Mouse (Mus musculus) embryonic stem cell, embryonic (primary cell): ENCODE measurements at regions not wholly inside any gene's neighbourhood (a gene's known extent, or its start where the extent isn't known, plus 50 kb on each side); places are given as distances from the start of the nearest gene placed in this dataset.

Experiments used
- CTCF ChIA-PET, 4 experiments: fragments of 300-600 bp in 2 of 4; fragments of 350-600 bp in 2 of 4; sonication (Branson Sonifier 250); formaldehyde crosslinking; loops; one replicate each; lab custom pipeline; 2022; ENCODE audit warnings: inconsistent platforms in 2 of 4; lab: Charles Lee
- POLR2A ChIA-PET, 4 experiments: fragments of 300-600 bp in 2 of 4; fragments of 350-600 bp in 2 of 4; sonication (Branson Sonifier 250); formaldehyde crosslinking; loops; one replicate each; lab custom pipeline; 2022; ENCODE audit warnings: antibody characterized with exemption in 4 of 4, inconsistent platforms in 1 of 4; lab: Charles Lee

GRCm38 (mm10) chr11:56195316-56195715 is 154.5 kb upstream of the Nmur2 start:
- CTCF ChIA-PET, result no interaction called here
- POLR2A ChIA-PET, result no interaction called here

DNA sequence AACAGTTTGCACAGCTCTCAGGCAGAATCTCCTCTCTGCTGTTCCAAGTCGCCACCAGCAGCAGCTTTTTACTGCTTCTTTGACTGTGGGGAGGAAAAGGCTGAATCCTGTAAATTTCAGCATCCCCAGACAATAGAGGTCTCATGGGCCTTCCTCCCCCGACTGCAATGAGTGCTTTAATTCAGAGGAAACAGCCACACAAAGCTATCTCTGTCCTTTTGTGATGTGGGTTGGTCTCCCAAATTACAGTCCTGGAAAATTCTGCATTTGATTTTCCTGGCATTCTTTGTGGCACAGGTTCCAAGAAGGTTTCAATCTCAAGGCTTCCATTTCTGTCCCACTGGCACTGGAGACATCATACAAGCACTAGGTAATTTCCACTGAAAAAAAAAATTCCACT is 152.6 kb upstream of the Nmur2 start:
- POLR2A ChIA-PET, result no interaction called here
- CTCF ChIA-PET, result no interaction called here

DNA sequence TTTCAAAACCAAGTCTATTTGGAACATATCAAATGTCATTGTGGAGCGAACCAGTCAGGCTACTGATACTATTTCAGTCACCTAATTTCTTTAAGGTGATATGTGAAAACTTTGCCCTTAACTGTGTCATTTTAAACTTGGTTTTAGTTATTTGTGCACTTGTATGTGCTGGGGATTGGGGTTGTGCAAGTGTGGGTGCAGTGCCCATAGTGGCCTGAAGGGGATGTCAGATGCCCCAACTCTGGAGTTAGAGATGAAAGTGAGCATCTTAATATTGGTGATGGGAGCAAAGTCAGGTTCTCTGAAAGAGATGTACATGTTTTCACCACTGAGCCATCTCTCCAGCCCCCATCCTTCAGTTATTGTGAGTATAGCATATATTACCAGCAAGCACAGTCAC is 133.1 kb upstream of the Nmur2 start:
- POLR2A ChIA-PET, result no interaction called here
- CTCF ChIA-PET, result interaction anchor here in 2 of 4 experiments (1.1 to 1.5 kb wide), 2 partner anchors 9 to 11 kb away, joined by 3 read pairs; no protein-coding TSS in a partner anchor

GRCm38 (mm10) chr11:56173246-56173645 is 132.4 kb upstream of the Nmur2 start:
- ChIA-PET CTCF (interaction anchor here in 3 of 4 experiments (0.6 to 0.7 kb wide), 3 partner anchors 42 to 126 kb away, joined by 3 to 8 read pairs (median 4); no protein-coding TSS in a partner anchor), POLR2A (no interaction called here)

- CTCF ChIA-PET, result interaction anchor here in 1 of 4 experiments (1.1 kb wide), 1 partner anchor 10 kb away, joined by 3 read pairs; no protein-coding TSS in a partner anchor
- POLR2A ChIA-PET, result no interaction called here
These were observed 128.8 kb upstream of the Nmur2 start for GRCm38 (mm10) chr11:56169576-56169975.

DNA sequence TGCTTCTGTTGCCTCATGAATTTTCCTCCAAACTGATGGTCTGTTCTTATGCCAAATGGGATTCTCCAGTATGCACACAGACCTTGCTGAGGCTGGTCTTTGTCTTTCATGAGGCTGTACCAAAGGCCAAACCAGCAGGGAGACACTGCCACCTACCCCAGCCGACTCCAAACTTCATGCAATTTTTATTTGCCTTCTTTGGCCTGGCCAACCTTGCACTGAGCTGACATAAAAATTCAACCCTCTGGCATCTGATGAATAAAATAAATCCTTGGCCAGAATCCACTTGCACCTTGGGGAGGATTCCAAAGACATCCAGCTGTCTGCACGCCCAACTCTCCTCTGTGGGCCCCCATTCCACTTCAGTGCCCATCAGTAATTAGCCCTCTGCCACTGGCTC is 126.0 kb upstream of the Nmur2 start:
- ChIA-PET POLR2A (no interaction called here), CTCF (no interaction called here)

- ChIA-PET CTCF (interaction anchor here in 2 of 4 experiments (0.6 to 1.0 kb wide), 3 partner anchors 8 to 488 kb away, joined by 3 read pairs; no protein-coding TSS in a partner anchor), POLR2A (no interaction called here)
These were observed 124.9 kb upstream of the Nmur2 start for GRCm38 (mm10) chr11:56165759-56166158.

DNA sequence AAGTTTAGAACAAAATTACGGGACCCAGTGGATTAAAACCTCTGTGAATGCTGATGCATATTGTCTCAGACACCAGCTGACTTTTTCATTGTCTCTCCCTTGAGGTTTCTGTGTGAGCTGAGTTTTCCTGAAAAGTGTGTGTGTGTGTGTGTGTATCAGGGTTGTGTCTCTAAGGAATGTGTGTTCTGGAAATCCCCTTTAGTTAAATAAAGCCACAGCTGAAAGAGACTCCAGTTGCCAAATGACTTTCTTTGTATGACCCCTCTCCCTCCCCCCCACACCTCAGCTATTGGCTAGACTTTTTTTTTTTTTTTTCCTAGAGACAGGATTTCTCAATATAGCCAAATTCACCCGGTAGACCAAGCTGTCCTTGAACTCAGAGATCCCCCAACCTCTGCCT is 119.5 kb upstream of the Nmur2 start:
- ChIA-PET CTCF (interaction anchor here (0.5 to 2.1 kb wide), 8 partner anchors 11 to 1308 kb away, joined by 3 to 8 read pairs (median 5); no protein-coding TSS in a partner anchor), POLR2A (no interaction called here)

- CTCF ChIA-PET, result interaction anchor here (0.5 to 2.1 kb wide), 16 partner anchors 9 to 1569 kb away, joined by 3 to 8 read pairs (median 4); no protein-coding TSS in a partner anchor
- POLR2A ChIA-PET, result interaction anchor here in 2 of 4 experiments (0.5 to 0.6 kb wide), 2 partner anchors 29 to 1316 kb away, joined by 3 read pairs; no protein-coding TSS in a partner anchor
These were observed 118.7 kb upstream of the Nmur2 start for GRCm38 (mm10) chr11:56159412-56160074.

- CTCF ChIA-PET, result interaction anchor here in 1 of 4 experiments (1.4 kb wide), 1 partner anchor 9 kb away, joined by 3 read pairs; no protein-coding TSS in a partner anchor
- POLR2A ChIA-PET, result no interaction called here
These were observed 110.1 kb upstream of the Nmur2 start for GRCm38 (mm10) chr11:56150825-56151342.

DNA sequence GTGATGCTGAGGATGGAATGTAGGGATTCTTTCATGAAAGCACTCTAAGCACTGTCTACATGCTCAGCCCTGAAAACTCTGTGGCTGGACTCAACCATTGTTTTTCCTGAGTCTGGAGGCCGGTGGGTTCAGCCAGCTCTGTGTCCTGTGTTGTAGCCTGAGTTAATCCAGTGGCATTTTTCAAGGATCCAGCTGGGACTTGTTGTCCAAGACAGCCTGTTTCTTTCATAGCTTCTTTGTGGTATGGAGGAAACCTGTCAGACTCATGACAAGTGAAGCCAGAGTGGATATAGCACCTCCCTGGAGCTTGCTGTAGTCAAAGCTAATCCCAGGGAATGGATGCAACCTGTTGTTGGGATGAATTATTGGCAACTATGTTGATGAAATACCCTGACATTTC is 108.9 kb upstream of the Nmur2 start:
- CTCF ChIA-PET, result interaction anchor here in 2 of 4 experiments (1.4 to 2.6 kb wide), 3 partner anchors 10 to 18 kb away, joined by 3 to 7 read pairs (median 5); no protein-coding TSS in a partner anchor
- POLR2A ChIA-PET, result no interaction called here

- CTCF ChIA-PET, result interaction anchor here in 1 of 4 experiments (1.9 to 2.6 kb wide), 2 partner anchors 11 to 18 kb away, joined by 5 to 7 read pairs; no protein-coding TSS in a partner anchor
- POLR2A ChIA-PET, result no interaction called here
These were observed 108.1 kb upstream of the Nmur2 start for GRCm38 (mm10) chr11:56148956-56149355.

DNA sequence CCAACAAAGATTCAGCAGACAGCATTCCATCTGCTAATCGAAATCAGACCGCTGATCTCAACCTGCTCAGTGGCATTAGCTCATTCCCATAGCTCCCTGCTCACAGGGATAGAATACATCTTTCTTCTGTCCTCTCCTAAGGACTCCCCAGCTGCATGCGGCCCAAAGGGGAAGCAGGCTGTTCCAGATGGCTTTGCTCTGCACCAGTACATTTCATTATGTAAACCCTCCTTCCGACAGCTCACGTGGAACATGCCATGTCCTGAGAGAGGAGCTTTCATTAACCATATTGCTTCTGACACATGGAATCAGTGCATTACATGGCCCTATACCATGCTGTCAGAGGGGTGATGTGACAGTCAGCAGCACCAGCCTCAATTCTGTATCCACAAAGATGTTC is 105.9 kb upstream of the Nmur2 start:
- ChIA-PET CTCF (interaction anchor here in 1 of 4 experiments (0.5 kb wide), 1 partner anchor 30 kb away, joined by 4 read pairs; no protein-coding TSS in a partner anchor), POLR2A (no interaction called here)

DNA sequence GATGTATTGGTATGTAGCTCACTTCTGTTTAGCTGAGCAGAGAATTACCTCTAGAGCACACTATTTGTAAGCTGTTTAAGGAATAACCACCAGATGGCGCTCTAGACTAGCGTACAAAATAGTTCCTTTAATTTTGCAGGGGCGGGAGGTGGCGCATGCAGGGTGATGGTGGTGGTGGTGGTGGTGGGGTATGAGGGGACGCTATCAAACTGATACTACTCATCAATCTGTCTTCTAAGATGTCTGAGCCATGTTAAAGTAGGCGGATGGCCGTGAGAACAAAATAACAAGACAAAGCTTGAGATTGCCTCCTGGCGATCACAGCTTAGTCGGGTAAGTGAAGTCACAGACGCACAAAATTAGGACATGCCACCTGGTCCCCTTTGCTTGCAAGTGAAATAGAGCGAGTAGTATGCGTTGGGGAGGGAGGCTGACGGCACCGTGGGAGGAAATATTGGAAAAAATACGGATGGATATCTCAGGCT is 90.6 kb upstream of the Nmur2 start:
- ChIA-PET POLR2A (interaction anchor here in 1 of 4 experiments (1.2 kb wide), 1 partner anchor 1337 kb away, joined by 3 read pairs; no protein-coding TSS in a partner anchor), CTCF (interaction anchor here (0.5 to 1.8 kb wide), 43 partner anchors 9 to 1339 kb away, joined by 3 to 17 read pairs (median 4); no protein-coding TSS in a partner anchor)

GRCm38 (mm10) chr11:56116553-56117232 is 75.9 kb upstream of the Nmur2 start:
- POLR2A ChIA-PET, result no interaction called here
- CTCF ChIA-PET, result interaction anchor here (0.5 to 1.5 kb wide), 28 partner anchors 9 to 911 kb away, joined by 3 to 13 read pairs (median 3); no protein-coding TSS in a partner anchor

DNA sequence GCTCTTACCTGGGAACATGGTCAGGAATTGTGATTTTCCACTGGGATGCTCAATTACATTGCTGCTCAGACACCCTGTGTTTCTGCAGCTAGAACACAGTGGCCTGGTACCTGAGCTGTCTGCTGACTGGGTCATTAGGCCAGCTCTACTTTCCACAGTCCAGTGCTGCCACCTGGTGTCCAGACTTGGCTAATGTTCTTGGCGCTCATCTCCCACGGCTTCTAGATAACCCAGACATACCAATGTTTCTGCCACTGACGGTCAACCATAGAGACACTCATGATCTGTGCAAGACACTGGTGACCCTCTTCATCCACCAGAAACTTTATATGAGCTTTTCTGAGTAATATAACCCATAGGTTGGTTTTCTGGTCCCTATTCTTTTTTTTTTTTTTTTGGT is 67.1 kb upstream of the Nmur2 start:
- ChIA-PET CTCF (interaction anchor here (0.6 to 3.2 kb wide), 50 partner anchors 9 to 1543 kb away, joined by 3 to 39 read pairs (median 5); partner anchors contain the start of gene Glra1 (in 1 of the 4)), POLR2A (no interaction called here)

GRCm38 (mm10) chr11:56105632-56106031 is 64.8 kb upstream of the Nmur2 start:
- ChIA-PET CTCF (interaction anchor here (0.5 to 3.2 kb wide), 34 partner anchors 11 to 682 kb away, joined by 3 to 39 read pairs (median 3); partner anchors contain the start of gene Glra1 (in 1 of the 4)), POLR2A (no interaction called here)

DNA sequence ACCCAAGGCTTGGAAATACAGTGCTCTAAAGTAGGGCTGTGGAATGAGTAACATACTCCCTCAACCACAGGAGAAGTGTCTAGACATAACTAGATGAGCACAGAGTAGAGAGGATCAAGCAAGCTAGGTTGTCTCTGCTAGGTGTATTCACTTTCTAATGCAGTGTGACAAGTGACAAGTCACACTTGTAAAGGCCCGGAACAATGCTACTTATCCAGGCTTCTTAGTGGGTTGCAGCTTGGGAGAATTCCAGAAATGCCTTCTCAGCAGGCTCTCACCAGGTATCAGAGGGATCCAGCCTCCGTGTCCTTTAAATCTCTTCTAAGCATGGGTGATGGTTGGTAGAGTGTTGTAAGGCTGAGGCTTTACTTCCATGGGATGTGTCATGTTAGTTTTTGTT is 52.1 kb upstream of the Nmur2 start:
- ChIA-PET CTCF (interaction anchor here in 1 of 4 experiments (1.0 kb wide), 1 partner anchor 13 kb away, joined by 3 read pairs; no protein-coding TSS in a partner anchor), POLR2A (interaction anchor here in 1 of 4 experiments (0.6 kb wide), 1 partner anchor 587 kb away, joined by 3 read pairs; no protein-coding TSS in a partner anchor)
